17 mouse cellular contexts compared by ENCODE assay signal in genomic region chr3:102353277-102353900, GRCm38 (mm10).
DNase-seq lines count a peak whose midpoint lies in the region; ATAC-seq and TF ChIP-seq lines count a peak whose summit lies in the region.
"Had no signal": no experiment of that assay in that cellular context is flagged by ENCODE, and none has a peak within 500 bp of the region (broad histone marks: within the 10 kb centered on the region; RNA-seq: fewer than 3 reads in every experiment).

No protein-coding gene starts in this region.

- H3K9me3 ChIP-seq in embryonic facial prominence, embryonic 11.5 days (replicated peaks; ENCODE audit: control insufficient read depth, low read length), result no peaks in the 10 kb centered on the region
- H3K9me3 ChIP-seq in midbrain, embryonic 10.5 days (replicated peaks), result no peaks in the 10 kb centered on the region
- no peaks in the 10 kb centered on the region for H3K9me3 ChIP-seq in neural tube, embryonic 12.5 days
- no peaks in the 10 kb centered on the region for H3K9me3 ChIP-seq in stomach, postnatal 0 days (ENCODE audit: control insufficient read depth, low read length)
- H3K9me3 ChIP-seq: embryonic facial prominence, embryonic 15.5 days; forebrain, embryonic 12.5 days; heart, embryonic 10.5 days; intestine, embryonic 15.5 days had no signal

- no peak overlapping the region for H3K9ac ChIP-seq in embryonic facial prominence, embryonic 11.5 days (replicated peaks; ENCODE audit: low read length)
- H3K9ac ChIP-seq in neural tube, embryonic 12.5 days, result no peak overlapping the region
- H3K9ac ChIP-seq in stomach, postnatal 0 days (ENCODE audit: low read length), result no peak overlapping the region
- H3K9ac ChIP-seq: embryonic facial prominence, embryonic 15.5 days; forebrain, embryonic 12.5 days; intestine, embryonic 15.5 days had no signal

- no peak overlapping the region for H3K27ac ChIP-seq in embryonic facial prominence, embryonic 11.5 days (replicated peaks; ENCODE audit: low read depth, low read length)
- H3K27ac ChIP-seq in midbrain, embryonic 10.5 days (replicated peaks), result no peak overlapping the region
- no peak overlapping the region for H3K27ac ChIP-seq in neural tube, embryonic 12.5 days
- H3K27ac ChIP-seq in stomach, postnatal 0 days (replicated peaks), result no peak overlapping the region
- H3K27ac ChIP-seq: embryonic facial prominence, embryonic 15.5 days; forebrain, embryonic 12.5 days; gastrocnemius, adult 2 months; heart, embryonic 10.5 days; intestine, embryonic 15.5 days; kidney, postnatal 0 days had no signal

- WGBS in embryonic facial prominence, embryonic 11.5 days, result 36% methylated on average over 6 of the region's 6 CpGs
- 46% methylated on average over 6 of the region's 6 CpGs for WGBS in midbrain, embryonic 10.5 days
- WGBS in neural tube, embryonic 12.5 days, result 29% methylated on average over 6 of the region's 6 CpGs
- 83% methylated on average over 6 of the region's 6 CpGs for WGBS in stomach, postnatal 0 days

- no peaks in the 10 kb centered on the region for H3K4me1 ChIP-seq in embryonic facial prominence, embryonic 11.5 days (ENCODE audit: control insufficient read depth, insufficient read depth, low read length)
- no peaks in the 10 kb centered on the region for H3K4me1 ChIP-seq in midbrain, embryonic 10.5 days
- no peaks in the 10 kb centered on the region for H3K4me1 ChIP-seq in neural tube, embryonic 12.5 days
- no peaks in the 10 kb centered on the region for H3K4me1 ChIP-seq in stomach, postnatal 0 days (replicated peaks; ENCODE audit: control insufficient read depth, insufficient read depth)
- H3K4me1 ChIP-seq: intestine, embryonic 15.5 days had no signal

- H3K27me3 ChIP-seq in embryonic facial prominence, embryonic 11.5 days (ENCODE audit: control insufficient read depth, insufficient read depth, low read length), result no peaks in the 10 kb centered on the region
- peaks cover 90% of the 10 kb centered on the region for H3K27me3 ChIP-seq in midbrain, embryonic 10.5 days (ENCODE audit: low read depth, poor library complexity, severe bottlenecking)
- H3K27me3 ChIP-seq in neural tube, embryonic 12.5 days (replicated peaks), result peaks cover 73% of the 10 kb centered on the region
- no peaks in the 10 kb centered on the region for H3K27me3 ChIP-seq in stomach, postnatal 0 days (ENCODE audit: control insufficient read depth, insufficient read depth, low read length)
- H3K27me3 ChIP-seq: embryonic facial prominence, embryonic 15.5 days; forebrain, embryonic 12.5 days; intestine, embryonic 15.5 days had no signal

- no peaks in the 10 kb centered on the region for H3K36me3 ChIP-seq in embryonic facial prominence, embryonic 11.5 days (replicated peaks; ENCODE audit: control insufficient read depth, insufficient read depth, low read depth, low read length)
- no peaks in the 10 kb centered on the region for H3K36me3 ChIP-seq in midbrain, embryonic 10.5 days
- H3K36me3 ChIP-seq in neural tube, embryonic 12.5 days, result no peaks in the 10 kb centered on the region
- H3K36me3 ChIP-seq in stomach, postnatal 0 days (ENCODE audit: control insufficient read depth, insufficient read depth, low read length), result no peaks in the 10 kb centered on the region
- H3K36me3 ChIP-seq: embryonic facial prominence, embryonic 15.5 days; forebrain, embryonic 12.5 days; heart, embryonic 10.5 days; intestine, embryonic 15.5 days had no signal

- no peak for TF ChIP-seq EP300 in stomach, postnatal 0 days (optimal IDR thresholded peaks at IDR 0.05)

- no peak for ATAC-seq in embryonic facial prominence, embryonic 11.5 days (replicated peaks; ENCODE audit: insufficient number of reproducible peaks, low FRiP score, low TSS enrichment, low read depth)
- ATAC-seq in neural tube, embryonic 12.5 days (ENCODE audit: low FRiP score, low read depth), result peak; percentile 95
- no peak for ATAC-seq in stomach, postnatal 0 days (ENCODE audit: low FRiP score, low TSS enrichment)
- no peak for ATAC-seq in CD4-positive, CD25-positive, alpha-beta regulatory T cell, adult 4 months
- ATAC-seq: intestine, embryonic 15.5 days had no signal

- no peak overlapping the region for H3K4me3 ChIP-seq in embryonic facial prominence, embryonic 11.5 days (ENCODE audit: low read depth, low read length)
- no peak overlapping the region for H3K4me3 ChIP-seq in midbrain, embryonic 10.5 days
- H3K4me3 ChIP-seq in neural tube, embryonic 12.5 days, result no peak overlapping the region
- H3K4me3 ChIP-seq in stomach, postnatal 0 days (ENCODE audit: low read depth, low read length), result no peak overlapping the region
- H3K4me3 ChIP-seq: embryonic facial prominence, embryonic 15.5 days; forebrain, embryonic 12.5 days; gastrocnemius, adult 2 months; heart, embryonic 10.5 days; intestine, embryonic 15.5 days had no signal

- TF ChIP-seq CTCF in stomach, postnatal 0 days (IDR thresholded peaks at IDR 0.05; ENCODE audit: low read depth), result no peak

- no peak overlapping the region for H3K4me2 ChIP-seq in embryonic facial prominence, embryonic 11.5 days (ENCODE audit: low read depth, low read length)
- H3K4me2 ChIP-seq in neural tube, embryonic 12.5 days (replicated peaks), result no peak overlapping the region
- no peak overlapping the region for H3K4me2 ChIP-seq in stomach, postnatal 0 days (replicated peaks; ENCODE audit: low read depth)
- H3K4me2 ChIP-seq: embryonic facial prominence, embryonic 15.5 days; forebrain, embryonic 12.5 days; intestine, embryonic 15.5 days had no signal

- peak; percentile 78 for DNase-seq in embryo, embryonic 10 days (ENCODE audit: low spot score)
- DNase-seq in embryonic facial prominence, embryonic 11.5 days (ENCODE audit: low spot score), result peak; percentile 34
- DNase-seq in midbrain, embryonic 10.5 days (ENCODE audit: low spot score), result peak; percentile 57
- no peak for DNase-seq in stomach, postnatal 0 days (ENCODE audit: low spot score)
- no peak for DNase-seq in frontal cortex, postnatal 14 days (ENCODE audit: low spot score in 2 of 2)
- DNase-seq in adrenal gland, postnatal 14 days, result no peak
- DNase-seq: adrenal gland, postnatal 36 days; cerebellum, postnatal 14 days; gastrocnemius, adult 2 months; heart, postnatal 14 days had no signal

Comparison
In these comparisons a context has a peak if more than half of its experiments do, and no peak if none do; other contexts are left out.
1. DNase-seq: peak in embryo, embryonic 10 days (single experiment), embryonic facial prominence, embryonic 11.5 days (single experiment) and midbrain, embryonic 10.5 days (single experiment); none in stomach, postnatal 0 days (single experiment), frontal cortex, postnatal 14 days (0 of 2) and adrenal gland, postnatal 14 days (single experiment).